Mouse (Mus musculus): Measurements from ENCODE around the gene Ctnna2.
A peak's percentile ranks its signal among the peaks of the same experiment; 100 is the strongest.

The Ctnna2 gene

DNA sequence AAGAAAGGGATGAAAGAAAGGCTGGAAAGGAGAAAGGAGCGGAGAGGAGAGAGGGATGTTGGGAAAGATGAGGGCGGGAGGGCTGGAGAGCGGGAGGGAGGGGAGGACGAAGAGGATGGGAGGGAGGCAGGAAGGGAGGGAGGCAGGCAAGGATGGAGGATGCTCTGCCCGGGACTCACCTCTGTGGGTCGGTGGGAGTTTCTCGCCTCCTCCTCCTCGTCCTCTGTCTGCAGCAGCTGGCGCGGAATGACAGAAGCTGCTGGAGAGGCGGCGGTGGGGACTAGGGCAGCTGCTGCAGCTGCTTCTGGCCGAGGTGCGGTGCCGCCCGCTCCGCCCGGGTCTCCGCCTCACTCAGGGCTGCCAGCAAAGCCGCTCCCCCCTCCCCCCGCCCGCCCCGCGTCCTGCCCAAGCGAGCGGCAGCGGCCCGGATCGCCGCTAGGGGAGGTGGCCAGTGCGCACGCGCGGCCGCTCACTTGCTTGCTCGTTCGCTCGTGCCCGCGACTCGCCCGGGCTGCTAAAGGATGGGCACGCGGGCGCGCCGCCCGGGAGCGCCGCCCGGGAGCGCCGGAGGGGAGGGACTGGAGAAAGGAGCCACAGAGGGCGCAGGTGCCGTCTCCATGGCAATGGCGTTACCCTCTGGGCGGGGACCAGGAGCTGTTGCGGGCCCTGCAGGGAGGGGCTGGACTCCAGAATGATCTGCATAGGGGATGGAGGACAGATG, at the start of gene Ctnna2:
Ctnna2 (minus strand) TSS at position 459 of the 721 bp plus-strand sequence.
- DNase-seq = peak; percentile 2

DNA sequence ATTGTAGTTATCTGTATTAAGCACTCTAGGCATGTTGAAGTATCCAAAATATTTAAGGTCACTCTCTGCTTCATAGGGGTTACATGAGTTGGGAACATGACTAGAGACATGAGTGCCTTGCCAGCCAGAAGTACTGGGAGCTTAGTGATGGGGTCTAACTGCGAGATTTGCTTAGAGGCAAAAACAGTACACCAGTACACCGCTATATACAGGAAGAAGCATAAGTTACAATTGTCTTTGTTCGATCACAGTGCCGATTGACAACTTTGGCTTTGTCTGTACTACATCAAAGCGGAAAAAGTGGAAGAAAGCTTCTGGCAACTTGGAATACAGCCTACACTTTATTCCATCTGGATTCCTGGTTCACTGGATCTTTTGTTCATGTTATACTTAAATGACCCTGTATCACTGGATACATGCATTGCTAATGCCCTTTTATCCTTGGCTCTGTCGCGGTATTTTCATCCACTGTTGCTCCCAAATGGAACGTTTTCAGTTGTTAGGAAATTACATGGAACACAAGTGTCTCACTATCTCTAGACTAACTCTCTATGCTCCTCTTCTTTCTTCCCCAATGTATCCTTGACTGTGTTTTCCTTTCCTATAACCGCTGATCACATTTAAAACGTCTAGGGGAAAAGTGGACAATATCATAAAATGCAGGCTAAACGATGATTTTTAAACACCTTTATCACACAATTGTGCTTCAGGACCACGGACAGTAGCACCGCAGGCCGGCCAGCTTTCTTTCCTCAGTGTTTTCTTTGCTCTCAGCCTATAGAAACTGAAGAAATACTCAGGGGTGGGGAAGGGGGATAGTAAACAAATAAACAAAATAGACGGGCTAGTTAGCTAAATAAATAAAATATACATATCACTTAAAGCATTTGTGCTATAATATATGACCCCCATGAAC, 896 bp upstream of the Ctnna2 start:
- no peak for DNase-seq

DNA sequence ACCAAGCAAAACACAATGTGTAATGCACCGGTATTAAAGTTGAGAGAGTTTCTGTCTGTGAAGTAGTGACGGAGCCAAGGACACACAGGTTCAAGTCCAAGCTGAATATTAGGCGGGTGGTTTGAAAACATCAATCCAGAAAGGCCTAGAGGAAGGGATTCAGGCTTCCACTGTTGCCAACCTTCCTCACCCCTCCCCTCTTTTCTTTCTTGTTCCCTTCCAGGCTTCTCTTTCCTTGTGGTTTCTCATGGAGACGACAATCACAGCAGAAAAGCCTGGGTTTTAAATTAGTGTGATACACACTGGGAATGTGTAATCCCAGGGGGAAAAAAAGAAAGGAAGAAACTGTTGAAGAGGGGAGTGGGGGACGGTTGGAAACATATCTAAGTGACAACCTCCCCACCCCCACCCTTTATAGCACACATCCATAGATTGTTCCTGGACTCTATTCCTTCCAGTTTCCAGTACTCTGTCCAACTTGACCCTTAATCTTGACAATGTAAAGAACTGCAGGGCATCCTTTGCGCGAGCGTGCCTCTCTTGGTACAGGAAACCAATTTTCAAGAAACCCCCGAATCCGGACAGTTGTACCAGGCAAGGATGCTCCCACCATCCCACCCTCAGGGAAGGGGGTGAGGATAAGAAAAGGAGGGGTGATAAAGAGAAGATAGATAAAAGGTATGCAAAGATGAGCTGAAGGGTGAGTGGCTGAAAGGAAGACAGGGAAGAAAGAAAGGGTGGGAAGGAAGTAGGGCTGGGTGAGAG, 841 bp downstream of the Ctnna2 start:
- DNase-seq = no peak

DNA sequence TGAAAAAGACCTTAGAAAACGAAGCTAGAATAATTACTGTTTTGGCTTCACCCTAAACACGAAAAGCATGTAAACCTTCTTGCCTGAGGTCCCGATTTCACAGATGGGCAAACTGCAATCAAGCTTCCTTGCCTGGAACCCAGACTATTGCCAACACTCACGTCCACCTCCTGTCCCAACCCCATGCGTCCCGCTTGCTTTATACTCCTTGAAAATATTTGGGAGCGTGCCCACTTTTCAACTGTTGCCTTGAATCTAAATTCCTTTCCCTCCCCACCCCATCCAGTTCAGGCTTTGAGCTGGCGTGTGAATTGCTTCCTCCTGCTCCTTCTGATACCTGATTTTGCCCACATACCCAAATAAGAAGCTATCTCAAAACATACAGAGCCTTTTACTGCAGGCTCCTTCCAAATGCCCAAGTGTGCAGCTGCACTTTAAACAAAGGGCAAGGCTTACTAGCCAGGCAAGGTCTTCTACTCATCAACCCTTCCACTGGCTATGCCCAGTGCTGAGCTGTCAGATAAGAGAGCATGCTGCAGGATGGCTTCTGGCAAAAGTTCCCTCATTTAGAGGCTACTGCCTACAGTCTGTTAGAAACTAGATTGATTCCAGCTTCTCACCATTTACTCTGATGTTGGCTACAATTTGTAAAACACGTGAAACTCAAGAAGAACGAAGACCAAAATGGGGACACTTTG, 8.8 kb downstream of the Ctnna2 start:
- DNase-seq = no peak

DNA sequence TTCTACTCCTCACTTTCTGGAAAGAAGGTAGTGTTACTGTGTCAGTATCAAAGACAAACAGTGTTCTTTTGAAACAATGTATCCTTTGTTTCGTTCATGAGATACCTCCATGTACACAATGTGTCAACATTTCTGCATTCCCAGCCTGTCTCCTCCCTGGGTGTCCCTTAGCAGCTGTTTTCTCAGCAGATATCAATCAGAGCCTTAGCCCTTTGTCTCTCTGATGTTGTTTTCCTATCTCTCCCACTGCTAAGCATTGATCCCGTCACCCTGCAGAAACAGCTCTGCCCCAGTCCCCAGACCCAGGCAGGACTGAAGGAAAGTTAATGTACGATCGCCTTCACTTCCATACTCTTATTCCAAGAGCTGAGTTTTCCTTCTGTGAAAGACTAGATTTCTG, 9.7 kb downstream of the Ctnna2 start:
- no peak for DNase-seq

DNA sequence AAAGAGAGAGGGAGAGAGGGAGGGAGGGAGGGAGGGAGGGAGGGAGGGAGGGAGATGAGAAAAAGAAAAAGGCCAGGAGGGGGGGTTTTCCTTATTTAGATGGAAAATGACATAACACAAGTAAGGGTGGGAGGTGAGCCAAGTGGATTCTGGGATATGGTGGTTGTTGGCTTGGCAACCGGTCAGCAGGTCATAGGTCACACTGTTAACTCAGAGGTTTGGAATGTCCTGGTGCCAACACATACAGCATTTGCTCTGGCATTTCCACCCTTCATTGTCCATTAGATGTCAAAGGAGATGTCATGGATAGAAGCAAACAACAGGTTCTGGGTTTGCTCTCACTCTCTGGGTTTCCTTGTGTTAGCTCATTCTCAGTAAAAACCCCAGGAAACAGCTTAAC, 17.5 kb downstream of the Ctnna2 start:
- DNase-seq = no peak

DNA sequence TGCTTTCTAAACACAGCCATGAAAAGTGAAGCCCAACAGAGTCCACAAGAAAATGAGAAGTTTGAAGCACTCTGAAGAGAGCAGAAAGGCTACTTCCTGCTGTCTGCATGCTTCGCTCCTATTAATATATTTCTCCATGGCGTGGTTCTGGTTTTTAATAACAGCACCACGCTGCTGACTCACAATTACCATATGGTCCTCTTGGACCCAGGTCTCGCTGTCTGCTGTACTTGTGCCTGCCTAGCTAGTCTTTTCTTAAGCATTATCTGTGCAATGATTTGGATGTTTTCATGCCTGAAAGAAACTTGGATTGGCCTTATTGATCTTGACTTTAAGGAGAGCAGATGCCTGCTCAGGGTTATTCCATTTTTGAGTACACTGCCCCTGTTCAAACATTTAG, 28.2 kb downstream of the Ctnna2 start:
- no peak for DNase-seq

DNA sequence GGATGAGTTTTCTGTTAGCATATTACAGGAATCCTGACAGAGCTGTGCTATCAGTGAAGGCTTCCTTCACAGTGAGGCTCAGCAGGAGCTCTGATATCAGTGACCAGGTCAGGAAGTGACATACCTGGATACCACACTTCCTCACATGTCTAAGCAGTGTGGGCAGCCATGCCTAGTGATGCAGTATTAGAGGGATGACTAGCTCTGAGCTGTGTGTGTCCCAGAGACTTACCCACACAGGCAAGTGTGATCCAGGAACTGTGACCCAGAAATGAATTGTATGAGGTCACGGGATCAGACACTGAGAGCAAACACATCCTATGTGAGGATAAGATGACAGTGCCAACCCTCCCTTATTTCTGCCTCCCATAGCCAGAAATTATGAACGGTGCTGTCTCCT, 28.8 kb downstream of the Ctnna2 start:
- DNase-seq = no peak

DNA sequence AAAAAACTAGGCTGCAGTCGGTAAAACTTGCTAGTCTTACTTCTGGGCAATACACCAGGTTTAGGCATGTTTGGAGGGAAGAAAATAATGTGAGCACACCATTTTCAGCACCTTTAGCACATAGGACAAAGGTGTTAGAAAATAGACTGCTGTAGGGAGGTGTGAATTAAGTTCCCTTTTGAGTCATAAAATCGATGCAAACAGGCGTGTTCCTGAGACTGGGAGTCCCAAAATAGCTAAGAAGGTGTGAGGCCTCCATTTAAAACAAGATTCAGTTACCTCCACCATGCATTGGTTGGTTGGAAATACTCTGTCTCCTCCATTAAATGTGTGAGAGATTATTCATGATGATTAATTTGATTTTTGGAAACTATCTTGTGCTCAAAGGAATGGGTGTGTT, 50.1 kb downstream of the Ctnna2 start:
- no peak for DNase-seq

DNA sequence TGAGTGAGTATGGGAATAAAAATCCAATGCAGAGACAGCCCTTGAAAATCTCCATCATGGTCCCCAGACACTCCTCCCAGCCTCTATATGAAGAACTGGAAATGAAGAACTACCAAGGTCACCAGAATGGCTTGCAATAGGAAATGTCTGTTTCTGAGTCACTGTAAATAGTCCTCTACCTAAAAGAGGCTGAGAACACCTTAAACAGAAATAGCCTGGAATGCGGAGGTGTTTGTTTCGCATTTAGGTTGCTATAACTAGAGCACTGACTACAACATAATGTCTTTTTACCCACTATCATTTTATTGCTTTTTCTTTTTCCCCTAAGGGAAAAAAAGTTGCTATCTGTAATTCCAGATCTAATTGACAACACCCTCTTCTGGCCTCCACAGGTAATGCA, 106.3 kb downstream of the Ctnna2 start:
- DNase-seq = no peak

DNA sequence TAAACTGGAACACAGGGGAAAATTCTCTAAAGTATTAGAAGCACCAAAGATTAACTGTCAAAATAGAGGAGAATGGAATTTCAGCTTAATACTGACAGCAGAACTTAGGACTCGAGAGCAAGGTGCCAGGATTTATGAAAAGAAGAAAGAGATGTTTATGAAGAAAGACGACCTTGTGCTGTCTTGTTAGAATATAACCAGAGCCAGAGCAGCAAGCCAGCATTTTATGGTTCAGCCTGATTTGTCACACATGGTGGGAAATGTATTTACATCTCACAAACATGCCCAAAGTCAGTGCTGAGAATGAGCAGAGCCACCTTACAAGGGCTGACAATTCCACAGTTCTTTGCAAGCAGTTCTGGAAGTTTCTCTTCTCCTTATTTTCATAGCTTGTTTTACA, 110.2 kb downstream of the Ctnna2 start:
- DNase-seq = no peak

DNA sequence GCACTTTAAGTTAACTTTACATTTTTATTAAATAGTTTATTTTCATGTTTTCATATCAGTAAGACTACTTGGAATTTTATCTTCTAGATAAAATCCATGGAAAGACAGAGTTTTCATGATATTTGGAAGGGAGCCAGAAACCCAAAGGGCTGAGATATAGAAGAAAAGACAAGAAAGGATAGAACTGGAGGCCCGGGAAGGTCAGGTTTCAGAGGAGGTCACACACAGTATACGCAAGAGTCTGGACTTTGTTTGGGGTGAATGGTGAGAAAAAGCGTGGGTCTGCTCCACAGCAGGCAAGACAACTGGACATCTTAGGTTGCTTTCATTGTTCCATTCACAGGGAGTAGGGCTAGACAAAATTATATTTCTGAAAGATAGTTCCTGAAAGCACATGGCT, 111.4 kb downstream of the Ctnna2 start:
- DNase-seq = no peak

DNA sequence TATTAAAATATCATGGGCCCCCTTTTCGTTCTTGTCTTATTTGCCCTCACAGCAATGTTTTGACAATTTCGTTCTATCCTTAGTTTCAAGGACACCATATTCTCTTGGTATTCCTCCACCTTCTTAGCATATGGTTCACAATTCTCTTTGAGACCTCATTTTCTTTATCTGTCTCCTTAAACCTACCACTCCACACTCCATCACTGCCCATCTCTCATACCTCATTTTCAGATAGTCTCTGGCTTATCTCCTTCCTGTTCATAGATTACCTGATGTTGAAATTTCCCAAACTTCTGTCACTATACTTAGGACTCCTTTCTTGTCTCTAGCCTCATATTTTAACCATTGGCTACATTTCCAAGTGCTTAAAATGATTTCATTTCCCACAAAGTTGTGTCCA, 116.1 kb downstream of the Ctnna2 start:
- DNase-seq = no peak

DNA sequence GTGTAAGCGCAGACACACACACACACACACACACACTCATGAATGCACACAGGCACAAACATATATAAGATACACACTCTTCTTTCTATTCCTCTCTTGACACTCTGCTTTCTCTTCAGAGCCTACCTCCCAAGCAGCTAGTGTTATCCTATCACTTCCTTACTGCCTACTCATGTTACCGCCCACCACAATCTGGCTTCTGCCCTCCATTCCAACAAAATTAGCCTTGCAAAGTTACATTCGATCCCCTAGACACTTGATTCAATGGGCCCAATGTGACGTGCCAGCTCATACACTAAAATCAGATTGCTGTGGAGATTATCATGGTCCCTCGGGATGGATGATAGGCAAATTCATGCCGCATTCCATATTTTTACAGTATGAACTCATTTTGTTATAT, 116.7 kb downstream of the Ctnna2 start:
- no peak for DNase-seq

DNA sequence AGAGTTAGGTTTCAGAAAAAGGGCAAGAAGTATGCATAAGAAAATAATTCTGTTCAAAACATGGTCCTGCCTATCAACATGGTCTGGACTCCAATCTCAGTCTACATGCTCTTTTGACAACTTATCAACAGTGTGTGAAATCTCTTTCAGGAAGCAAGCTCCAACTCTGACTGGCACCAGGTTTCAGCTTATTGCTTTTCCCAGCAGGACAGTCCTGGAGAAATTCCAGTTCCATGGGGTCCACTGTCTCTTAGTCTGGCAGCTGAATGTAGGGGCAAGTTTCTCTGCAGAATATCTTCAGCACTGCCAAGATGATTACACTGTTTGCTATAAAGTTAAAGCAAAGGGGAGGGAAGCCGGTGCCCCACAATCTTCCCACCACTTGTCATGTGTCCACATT, 130.1 kb downstream of the Ctnna2 start:
- DNase-seq = no peak

DNA sequence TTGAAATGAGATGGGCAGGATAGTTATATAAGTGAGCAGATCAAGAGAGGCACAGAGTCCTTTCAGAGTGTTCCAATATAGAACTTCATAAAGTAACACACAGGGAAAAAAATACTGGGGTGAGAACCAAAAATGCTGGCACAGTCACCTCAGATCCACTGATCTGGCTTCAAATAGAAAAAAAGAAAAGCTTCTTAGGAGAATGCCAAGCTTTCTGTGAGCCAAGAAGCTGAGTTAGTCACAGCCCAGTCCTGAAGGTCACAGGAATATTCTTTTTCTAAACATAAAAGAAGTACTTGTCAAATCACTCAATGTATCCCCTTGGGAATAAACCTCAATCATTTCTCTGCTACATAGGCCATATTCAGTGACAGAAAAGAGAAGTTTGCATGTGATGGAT, 130.7 kb downstream of the Ctnna2 start:
- no peak for DNase-seq

DNA sequence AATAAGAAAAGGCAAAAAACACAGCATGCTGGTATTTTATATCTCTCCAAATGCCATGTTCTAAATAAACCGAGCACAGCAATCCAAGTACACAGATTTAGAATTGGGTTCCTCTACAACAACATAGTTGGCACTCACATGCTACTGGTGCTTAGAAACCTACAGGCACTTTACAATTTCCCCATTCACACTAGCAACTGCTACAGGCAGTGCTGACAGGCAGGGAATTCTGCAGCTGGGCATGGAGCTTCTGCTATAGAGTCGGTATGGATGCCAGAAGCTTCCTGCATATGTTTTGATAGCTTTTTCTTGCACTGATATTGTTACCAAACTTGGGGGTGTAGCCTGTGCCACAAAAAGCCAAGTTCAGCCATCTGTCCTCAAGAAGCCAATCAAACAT, 131.8 kb downstream of the Ctnna2 start:
- DNase-seq = no peak

DNA sequence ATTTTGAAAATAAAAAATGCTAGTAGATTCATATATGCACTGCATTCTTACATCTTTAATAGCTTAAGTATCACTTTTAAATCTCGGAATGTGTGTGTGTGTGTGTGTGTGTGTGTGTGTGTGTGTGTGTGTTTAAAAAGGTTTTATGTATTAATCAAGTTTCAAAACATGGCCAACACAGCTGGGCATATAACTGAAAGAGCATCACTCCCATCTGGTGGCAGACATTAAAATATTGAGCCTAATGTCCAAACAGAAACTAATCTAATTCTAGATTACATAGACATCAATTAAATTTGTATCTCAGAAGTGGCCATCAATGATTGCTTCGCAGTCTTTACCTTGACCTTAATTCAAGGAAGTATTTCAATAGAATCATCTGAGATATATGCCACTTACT, 140.4 kb downstream of the Ctnna2 start:
- DNase-seq = no peak

DNA sequence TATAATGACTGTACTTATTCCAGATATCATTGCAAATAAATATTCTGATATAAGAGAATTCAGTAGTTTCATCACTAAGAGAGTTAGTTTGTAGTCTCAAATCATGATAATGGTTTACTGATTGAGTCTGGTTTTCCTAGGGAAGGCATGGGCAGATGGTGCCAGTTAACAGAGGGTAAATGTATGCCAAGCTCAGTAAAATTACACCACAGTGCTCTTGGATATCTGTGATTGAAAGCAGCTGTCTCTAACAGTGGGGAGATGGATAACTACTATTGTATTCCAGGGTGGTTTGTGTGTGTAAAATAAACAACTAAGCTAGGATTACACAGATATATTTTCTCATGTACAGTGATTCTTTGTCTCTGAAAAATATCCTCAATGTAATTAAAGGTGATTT, 140.8 kb downstream of the Ctnna2 start:
- DNase-seq = no peak

DNA sequence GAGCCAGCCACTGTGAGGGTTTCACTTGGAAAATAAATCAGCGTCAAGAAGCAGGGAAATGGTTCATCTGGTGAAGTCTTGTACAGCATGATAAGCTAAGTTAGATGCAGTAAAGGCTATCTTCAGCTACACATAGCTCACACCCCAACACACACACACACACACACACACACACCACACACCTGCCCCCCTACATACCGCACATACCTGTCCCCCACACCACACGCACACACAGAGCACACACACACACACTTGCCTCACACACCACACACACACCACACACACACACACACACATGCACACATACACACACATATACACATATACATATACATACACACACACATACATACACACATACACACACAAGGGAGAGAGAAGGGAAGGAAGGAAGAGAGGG, 142.0 kb downstream of the Ctnna2 start:
- no peak for DNase-seq

DNA sequence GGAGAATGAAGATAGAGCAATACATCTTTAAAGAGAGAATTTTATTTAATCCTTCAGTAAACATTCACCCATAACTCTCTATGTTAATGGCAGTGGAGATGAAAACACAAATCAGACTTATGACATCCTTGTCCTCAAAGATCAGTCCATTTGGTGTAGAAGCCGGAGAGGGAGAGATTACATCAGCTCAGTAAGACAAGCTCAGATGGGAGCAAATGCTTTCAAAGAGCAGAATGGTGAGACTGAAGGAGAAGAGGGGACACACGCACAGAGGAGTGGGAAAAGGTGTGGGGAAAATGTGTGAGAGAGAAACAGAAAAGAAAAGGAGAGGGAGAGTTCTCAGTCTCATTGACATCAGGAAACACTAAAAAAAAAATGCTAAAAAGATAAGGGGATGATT, 144.8 kb downstream of the Ctnna2 start:
- no peak for DNase-seq

DNA sequence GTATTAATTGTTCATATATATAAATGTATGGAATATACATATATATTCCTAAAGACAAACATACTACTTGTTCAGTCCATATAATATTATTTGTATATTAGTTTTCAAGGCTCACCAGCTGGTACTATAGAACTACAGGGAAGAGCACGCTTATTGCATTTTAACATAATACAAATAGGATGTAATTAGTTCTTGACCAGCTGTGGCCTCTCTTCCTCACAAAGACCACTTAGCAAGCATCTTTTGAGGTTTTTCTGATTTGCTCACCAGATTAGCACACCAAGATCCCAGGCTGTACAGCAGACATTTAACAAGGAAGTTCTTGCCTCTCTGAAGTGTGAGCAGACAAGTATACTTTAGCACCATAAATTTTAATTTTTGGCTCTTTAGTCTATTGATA, 152.0 kb downstream of the Ctnna2 start:
- no peak for DNase-seq

DNA sequence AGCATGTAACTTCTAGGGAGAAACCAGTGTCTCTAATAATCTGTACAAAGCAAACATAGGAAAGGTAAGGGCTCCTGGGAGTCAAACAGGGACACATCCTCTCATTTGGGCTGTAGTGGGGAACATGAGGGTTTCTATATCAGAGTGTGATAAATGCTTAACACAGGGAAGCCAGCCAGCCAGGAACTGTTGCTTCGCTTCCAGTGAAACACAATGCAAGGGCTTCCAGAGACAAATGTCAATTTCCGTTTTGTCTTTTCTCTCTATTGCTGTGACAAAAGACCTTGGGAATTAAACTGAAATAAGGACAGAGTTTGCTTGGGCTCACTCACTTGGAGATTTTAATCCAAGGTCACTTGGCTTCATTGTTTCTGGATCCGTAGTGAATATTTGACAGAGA, 162.4 kb downstream of the Ctnna2 start:
- DNase-seq = no peak

Measured in thymus, postnatal 25 days (tissue).